Mouse (Mus musculus) cerebellum, postnatal 10 days (tissue): Measurements from ENCODE around the gene Mmp24.
A peak's percentile ranks its signal among the peaks of the same experiment; 100 is the strongest.

Experiments used
- DNase-seq, 2 experiments: peaks; one replicate each; pipeline ENCODE4 v3.0.0; 2021; ENCODE audit warnings: mixed read lengths in 2 of 2

The Mmp24 gene

DNA sequence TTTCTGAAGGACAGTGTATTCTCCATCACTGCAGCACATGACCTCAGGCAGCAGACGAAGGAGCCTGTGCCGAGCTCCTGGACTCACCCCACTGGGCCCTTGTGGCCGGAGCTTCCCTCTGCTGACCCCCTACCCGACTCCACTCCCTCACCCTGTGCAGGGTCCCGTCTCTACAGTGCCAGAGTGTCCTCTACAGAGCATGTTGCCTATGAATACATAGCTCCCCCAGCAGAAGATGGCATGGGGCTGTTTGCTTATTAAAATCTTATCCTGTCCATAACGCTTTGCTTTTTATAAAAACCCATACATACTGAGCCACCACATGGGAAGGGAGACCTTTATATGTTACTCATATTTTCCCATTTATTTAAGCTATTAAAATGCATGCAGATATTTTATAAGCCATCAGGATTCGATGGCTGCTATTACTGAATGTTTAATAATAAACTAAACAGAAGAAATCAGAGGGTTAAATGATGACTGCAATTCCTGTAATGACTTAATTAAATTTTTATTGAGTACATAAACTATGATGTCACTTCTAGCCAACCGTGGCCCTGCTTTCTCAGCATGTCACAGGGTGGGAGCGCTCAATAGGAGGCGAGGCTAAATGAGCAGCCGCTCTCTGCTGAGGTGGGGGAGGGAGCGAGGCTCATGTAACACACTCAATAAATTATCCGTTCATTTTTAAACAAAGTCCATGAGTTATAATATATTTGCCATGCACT is 87.6 kb downstream of the Mmp24 start:
- DNase-seq = peak; percentile 43 to 48

DNA sequence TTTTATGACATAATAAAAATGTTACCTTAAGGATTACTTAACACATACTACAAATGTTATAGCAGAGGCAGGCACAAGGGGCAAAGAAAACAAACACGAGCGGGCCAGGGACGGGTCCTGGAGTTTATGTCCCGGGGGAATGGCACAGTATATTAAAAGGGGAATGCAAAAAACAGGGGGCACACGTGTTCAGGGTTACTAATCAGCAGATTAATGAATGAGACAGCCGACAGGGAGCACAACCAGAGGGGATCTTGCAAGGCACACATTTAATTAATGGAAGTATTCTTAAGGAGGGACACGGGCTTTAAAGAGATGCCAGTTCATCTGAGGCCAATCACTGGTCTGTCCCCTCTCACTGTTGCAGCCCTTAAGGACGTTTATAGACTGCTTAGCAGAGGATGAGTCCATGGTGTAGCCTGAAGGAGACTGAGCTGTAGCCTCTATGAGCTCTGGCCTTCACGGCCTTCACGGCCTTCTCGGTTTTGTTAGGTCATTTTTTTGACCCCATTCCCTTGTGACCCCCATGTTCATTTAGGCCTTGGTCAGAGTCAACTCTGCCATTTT is 88.2 kb downstream of the Mmp24 start:
- DNase-seq = no peak
